42 mouse cellular contexts compared by ENCODE assay signal in genomic region chr7:34094911-34095481, GRCm38 (mm10). TPM values are rescaled to one million over a fixed set of nuclear protein-coding genes. Genes with fewer than 3 reads are reported as not detected.
"Had no signal": no experiment of that assay in that cellular context is flagged by ENCODE, and none has a peak within 500 bp of the region (broad histone marks: within the 10 kb centered on the region; RNA-seq: fewer than 3 reads in every experiment).

Gene Scgb1b30, plus strand, starts transcription at chr7:34095431.

- H3K36me3 ChIP-seq: hindbrain, embryonic 10.5 days; hindbrain, embryonic 12.5 days; hindbrain, embryonic 15.5 days; kidney, embryonic 15.5 days; limb, embryonic 13.5 days; limb, embryonic 15.5 days; liver, embryonic 13.5 days had no signal

- H3K4me2 ChIP-seq: heart, embryonic 11.5 days; hindbrain, embryonic 12.5 days; hindbrain, embryonic 15.5 days; kidney, embryonic 15.5 days; limb, embryonic 13.5 days; limb, embryonic 15.5 days; liver, embryonic 13.5 days had no signal

- H3K4me1 ChIP-seq: hindbrain, embryonic 10.5 days; hindbrain, embryonic 12.5 days; hindbrain, embryonic 15.5 days; kidney, embryonic 15.5 days; limb, embryonic 13.5 days; limb, embryonic 15.5 days; liver, embryonic 13.5 days had no signal

- H3K27me3 ChIP-seq: hindbrain, embryonic 12.5 days; hindbrain, embryonic 15.5 days; kidney, embryonic 15.5 days; limb, embryonic 13.5 days; limb, embryonic 15.5 days; liver, embryonic 13.5 days had no signal

- H3K4me3 ChIP-seq: gastrocnemius, adult 2 months; heart, adult 2 months; hindbrain, embryonic 10.5 days; hindbrain, embryonic 12.5 days; hindbrain, embryonic 15.5 days; kidney, embryonic 15.5 days; limb, embryonic 13.5 days; limb, embryonic 15.5 days; liver, embryonic 13.5 days had no signal

- H3K9me3 ChIP-seq: limb, embryonic 15.5 days had no signal

- ATAC-seq: hindbrain, postnatal 0 days; intestine, embryonic 16.5 days had no signal

- DNase-seq: gastrocnemius, adult 2 months; gastrocnemius, postnatal 10 days; gastrocnemius, postnatal 25 days; heart, adult 2 months; heart, postnatal 10 days; heart, postnatal 4 days; kidney, adult 11 months; kidney, adult 2 months; kidney, adult 9 months; kidney, postnatal 14 days; kidney, postnatal 36 days; layer of hippocampus, adult 9-11 months; layer of hippocampus, postnatal 36 days; left cerebral cortex, postnatal 4 days; liver, embryonic 13.5 days had no signal

- H3K27ac ChIP-seq: gastrocnemius, adult 2 months; heart, adult 2 months; hindbrain, embryonic 10.5 days; hindbrain, embryonic 12.5 days; hindbrain, embryonic 15.5 days; hindbrain, postnatal 0 days; kidney, embryonic 15.5 days; kidney, postnatal 0 days; limb, embryonic 13.5 days; limb, embryonic 15.5 days; liver, embryonic 13.5 days had no signal

- H3K9ac ChIP-seq: hindbrain, embryonic 12.5 days; hindbrain, embryonic 15.5 days; kidney, embryonic 15.5 days; limb, embryonic 13.5 days; limb, embryonic 15.5 days; liver, embryonic 13.5 days had no signal

RNA-seq across cellular contexts. Expression of gene Scgb1b30, which starts in this region (rescaled TPM):
- total RNA-seq: gastrocnemius, adult 2 months; gastrocnemius, postnatal 10 days; gastrocnemius, postnatal 25 days; gastrocnemius, postnatal 4 days; granulocyte monocyte progenitor cell, adult 5-6 weeks; heart, adult 2 months; heart, postnatal 10 days; heart, postnatal 25 days; heart, postnatal 4 days; hindbrain, postnatal 0 days; layer of hippocampus, adult 18-20 months; layer of hippocampus, adult 8-10 months; layer of hippocampus, postnatal 14 days; layer of hippocampus, postnatal 36 days; left cerebral cortex, adult 18-20 months; left cerebral cortex, adult 8-10 months; left cerebral cortex, postnatal 10 days; left cerebral cortex, postnatal 25 days; left cerebral cortex, postnatal 4 days; liver, adult 2 months had no signal
- polyA plus RNA-seq: frontal cortex, adult 2 months; heart, adult 2 months; heart, embryonic 11.5 days; heart, embryonic 14.5 days; heart, embryonic 16.5 days; hindbrain, embryonic 10.5 days; hindbrain, embryonic 12.5 days; hindbrain, embryonic 15.5 days; hindbrain, postnatal 0 days; intestine, embryonic 14.5 days; intestine, embryonic 16.5 days; kidney, adult 2 months; kidney, embryonic 15.5 days; kidney, postnatal 0 days; large intestine, adult 2 months; limb, embryonic 11.5 days; limb, embryonic 13.5 days; limb, embryonic 15.5 days; liver, adult 2 months; liver, embryonic 13.5 days had no signal
